Mouse (Mus musculus) left cerebral cortex, adult 9 months (tissue): ENCODE measurements around the gene Bola2.
A peak's percentile ranks its signal among the peaks of the same experiment; 100 is the strongest.

Experiments used
- DNase-seq, 2 experiments: peaks; one replicate each; pipeline ENCODE4 v3.0.0; 2022; ENCODE audit warnings: low spot score in 2 of 2

Gene Bola2

GRCm38 (mm10) chr7:126689021-126689420 lies 6.2 kb upstream of the Bola2 start:
- no peak for DNase-seq

GRCm38 (mm10) chr7:126690737-126691136 lies 4.5 kb upstream of the Bola2 start:
- DNase-seq = no peak

- DNase-seq = no peak
Observed at GRCm38 (mm10) chr7:126691676-126692075, 3.5 kb upstream of the Bola2 start.

DNA sequence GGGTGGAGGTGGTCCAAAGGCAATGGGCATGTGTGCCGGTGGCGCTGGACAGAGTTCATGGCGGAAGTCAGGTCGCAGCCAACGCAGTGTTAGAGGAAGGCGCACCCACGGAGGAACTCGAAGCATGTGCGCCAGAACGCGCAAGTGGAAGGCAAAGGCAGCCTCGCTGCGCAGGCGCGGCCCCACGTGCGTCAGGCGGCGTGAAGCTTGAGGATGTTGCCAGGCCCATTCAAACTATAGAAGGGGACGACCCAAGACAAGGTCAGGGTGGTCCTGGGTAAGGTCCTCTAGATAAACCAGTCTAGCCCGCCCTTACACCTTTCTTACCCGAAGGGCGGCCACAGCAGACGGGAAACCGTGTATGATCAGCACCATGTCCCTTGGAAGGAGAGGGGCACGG lies 2.8 kb upstream of the Bola2 start:
- no peak for DNase-seq

DNA sequence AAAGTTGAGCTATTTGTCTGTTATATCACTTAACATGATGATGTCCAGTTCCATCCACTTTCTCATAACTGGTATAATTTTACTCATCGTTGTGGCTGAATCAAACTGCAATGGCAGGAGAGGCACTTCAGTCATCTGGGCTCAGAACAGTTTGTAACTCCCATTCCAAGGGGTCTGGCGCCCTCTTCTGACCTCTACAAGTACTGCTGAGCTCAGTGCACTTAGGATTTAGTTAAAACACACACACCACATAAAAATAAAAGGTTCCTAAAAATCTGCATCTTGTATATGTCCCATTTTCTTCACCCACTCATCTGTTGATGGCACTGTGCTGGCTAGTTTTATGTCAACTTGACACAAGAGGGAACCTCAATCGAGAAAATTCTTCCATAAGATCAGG lies 1.9 kb upstream of the Bola2 start:
- peak in 1 of 2 experiments; percentile 89 for DNase-seq

GRCm38 (mm10) chr7:126693781-126694180 lies 1.4 kb upstream of the Bola2 start:
- DNase-seq = no peak

DNA sequence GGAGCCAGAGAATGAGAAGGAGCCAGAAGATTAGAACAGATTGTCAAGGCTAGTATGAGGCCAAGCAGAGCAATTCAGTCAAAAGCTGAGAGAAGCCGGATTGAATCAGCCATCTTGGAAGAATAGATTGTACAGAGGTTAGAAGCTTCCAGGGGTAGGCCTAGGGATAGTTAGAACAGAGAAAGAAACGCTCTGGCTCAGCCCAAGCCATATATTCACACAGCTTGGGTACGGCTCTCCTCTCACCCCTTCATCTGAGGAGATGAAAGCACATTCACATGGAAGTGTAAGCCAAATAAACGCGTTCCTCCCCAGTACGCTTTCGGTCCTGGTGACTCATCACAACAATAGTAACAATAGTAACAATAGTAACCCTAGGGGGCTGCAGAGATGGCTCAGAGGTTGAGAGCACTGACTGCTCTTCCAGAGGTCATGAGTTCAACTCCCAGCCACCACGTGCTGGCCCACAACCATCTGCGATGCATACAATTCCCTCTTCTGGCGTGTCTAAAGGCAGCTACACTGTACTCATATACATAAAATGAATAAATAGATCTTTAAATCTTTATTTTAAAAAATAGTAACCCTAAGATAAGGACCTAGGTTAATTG lies 655 bp upstream of the Bola2 start:
- no peak for DNase-seq

DNA sequence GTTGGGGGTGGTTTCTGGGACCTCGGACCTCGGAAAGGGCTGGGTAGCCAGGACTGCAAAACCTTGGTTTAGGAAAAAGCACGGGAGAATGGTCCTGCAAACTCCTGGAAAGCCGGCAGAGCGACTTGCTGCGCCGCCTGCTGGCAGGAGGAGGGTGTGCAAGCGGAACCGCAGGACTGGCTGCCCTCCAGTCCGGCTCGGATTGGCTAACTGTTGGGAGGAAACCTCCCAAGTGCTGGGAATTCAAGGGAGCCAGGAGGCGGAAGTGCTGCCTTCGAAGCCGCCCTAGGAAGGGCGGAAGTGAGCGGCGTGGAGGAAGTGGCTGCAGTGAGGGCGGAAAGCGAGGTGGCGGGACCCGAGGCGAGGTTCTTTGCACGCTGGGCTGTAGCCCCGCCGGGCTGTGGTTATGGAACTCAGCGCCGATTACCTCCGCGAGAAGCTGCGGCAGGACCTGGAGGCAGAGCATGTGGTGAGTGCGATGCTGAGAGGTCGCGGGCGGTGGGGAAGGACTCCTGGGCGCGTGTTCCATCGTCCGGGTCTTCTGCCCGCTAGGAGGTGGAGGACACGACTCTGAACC lies 518 bp downstream of the Bola2 start, which contains the start of gene Slx1b:
Gene Slx1b (minus strand): TSS at position 154 of the 577 bp plus-strand sequence.
- peak; percentile 90 to 97 for DNase-seq

- DNase-seq = no peak
Observed at GRCm38 (mm10) chr7:126696303-126696702, 1.1 kb downstream of the Bola2 start.

- DNase-seq = no peak
Observed at GRCm38 (mm10) chr7:126696886-126697285, 1.7 kb downstream of the Bola2 start.

DNA sequence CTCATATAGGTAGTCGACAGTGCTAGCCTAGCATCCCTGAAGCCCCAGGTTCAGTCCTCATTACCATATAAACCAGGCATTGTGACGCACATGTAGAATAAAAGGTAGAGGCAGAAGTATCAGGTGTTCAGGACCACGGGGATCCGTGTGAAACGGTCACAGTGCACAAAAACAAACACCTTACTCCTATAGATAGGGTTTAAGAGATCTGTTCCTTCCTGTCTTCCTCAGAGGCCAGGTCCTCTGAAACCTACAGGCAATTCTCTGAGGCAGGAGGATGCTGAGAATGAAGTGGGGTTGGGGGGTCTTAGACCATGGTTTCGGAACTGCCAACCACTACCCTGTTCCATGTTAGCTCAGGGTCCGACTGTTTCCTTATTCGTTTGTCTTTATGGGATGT lies 2.6 kb downstream of the Bola2 start:
- no peak for DNase-seq

DNA sequence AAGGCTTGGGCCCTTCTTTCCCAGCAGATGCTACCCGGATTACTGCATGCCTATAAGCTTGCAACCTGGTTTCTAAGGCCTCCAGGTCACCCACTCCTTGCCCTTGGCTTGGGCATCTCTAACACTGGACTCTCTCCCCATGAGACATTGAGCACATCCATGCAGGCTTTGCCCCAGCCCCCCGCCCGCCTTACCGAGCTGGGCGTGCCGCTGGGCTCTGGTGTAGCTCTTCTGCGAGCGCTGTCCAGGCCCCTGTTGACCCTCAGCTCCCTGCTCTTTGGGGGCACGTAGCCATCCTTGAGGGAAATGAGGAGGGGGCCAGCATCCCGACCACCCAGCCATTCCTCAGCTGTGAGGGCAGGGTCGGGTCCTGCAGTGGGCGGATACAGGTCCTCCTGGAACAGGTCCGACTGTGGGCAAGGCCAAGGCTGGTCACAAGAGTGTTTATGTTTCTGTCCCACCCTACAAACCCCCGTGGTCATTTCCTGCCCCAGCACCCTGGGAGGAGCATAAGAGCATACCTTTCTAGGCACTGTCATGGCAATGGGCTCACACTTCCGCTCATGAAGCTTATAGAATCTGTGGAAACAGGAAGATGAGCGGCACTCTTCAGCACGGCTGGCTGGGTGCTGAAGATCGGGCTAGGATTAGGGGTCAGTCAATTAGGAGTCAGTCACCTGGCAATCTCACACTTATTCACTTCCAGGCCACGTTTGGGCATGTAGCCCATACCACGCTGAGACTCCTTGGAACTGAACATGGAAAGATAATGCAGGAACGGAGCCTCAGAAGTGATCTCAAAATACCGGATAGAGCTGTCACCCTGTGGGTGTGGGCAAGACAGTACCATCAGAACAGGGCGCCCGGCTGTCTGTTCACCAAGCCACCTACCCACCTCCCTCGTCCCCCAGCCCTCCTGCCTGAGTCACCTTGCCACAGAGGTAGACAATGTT lies 5.1 kb downstream of the Bola2 start:
- DNase-seq = no peak

DNA sequence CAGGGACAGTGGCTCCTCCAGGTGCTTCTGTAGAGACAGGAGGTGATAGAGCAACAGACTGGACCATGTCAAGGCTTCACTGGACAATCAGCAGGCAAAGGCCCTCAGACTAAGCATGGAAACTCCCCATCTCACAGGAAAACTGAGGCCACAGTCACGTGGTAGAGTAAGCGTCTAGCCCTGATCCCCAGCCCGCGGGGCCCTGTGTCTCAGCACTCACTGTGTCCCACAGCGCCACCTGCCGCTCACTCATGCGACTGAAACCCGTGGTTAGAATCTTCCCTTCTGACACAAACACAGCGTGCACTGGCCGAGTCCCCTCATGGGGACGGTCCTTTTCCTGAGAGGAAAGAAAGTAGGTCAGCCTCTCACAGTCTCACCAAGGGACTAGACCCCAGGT lies 5.9 kb downstream of the Bola2 start:
- peak in 1 of 2 experiments; percentile 93 for DNase-seq

DNA sequence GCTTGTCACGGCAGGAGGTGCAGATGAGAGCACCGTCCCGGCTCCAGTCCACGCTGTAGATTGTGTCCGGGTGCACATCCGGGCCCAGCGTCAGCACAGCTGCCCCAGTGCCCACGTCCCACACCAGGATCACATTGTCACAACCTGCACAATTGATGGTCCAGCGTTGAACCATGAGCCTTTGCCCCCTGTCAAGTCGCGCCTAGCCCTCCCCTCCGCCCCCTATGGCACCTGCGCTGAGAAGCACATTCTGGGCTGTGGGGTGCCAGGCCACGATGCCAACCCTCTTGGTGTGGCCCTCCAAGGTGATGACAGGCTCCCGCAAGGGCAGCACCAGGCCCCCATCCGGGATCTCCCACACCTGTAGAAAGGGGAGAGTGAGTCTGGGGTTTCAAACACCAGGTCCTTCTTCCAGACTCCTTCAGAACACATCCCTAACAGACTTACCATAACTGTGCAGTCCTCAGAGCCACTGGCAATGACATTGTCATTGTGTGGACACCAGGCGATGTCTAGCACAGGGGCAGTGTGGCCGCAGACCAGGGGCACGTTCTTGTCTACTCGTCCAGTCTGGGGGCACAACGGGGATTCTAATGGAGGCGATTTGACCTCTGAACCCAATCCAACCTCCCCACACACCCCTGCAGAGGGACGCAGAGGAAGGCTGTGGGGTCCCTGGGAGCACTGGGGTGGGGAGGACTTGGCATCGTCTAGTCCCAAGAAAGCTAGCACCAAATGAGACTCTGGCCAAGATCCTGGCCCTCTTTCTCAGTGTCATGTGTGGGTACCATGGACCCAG lies 6.6 kb downstream of the Bola2 start:
- DNase-seq = no peak

- no peak for DNase-seq
Observed at GRCm38 (mm10) chr7:126702358-126702757, 7.2 kb downstream of the Bola2 start.

GRCm38 (mm10) chr7:126702861-126703756 lies 7.9 kb downstream of the Bola2 start:
- DNase-seq = no peak

- DNase-seq = no peak
Observed at GRCm38 (mm10) chr7:126703757-126704077, 8.5 kb downstream of the Bola2 start.

DNA sequence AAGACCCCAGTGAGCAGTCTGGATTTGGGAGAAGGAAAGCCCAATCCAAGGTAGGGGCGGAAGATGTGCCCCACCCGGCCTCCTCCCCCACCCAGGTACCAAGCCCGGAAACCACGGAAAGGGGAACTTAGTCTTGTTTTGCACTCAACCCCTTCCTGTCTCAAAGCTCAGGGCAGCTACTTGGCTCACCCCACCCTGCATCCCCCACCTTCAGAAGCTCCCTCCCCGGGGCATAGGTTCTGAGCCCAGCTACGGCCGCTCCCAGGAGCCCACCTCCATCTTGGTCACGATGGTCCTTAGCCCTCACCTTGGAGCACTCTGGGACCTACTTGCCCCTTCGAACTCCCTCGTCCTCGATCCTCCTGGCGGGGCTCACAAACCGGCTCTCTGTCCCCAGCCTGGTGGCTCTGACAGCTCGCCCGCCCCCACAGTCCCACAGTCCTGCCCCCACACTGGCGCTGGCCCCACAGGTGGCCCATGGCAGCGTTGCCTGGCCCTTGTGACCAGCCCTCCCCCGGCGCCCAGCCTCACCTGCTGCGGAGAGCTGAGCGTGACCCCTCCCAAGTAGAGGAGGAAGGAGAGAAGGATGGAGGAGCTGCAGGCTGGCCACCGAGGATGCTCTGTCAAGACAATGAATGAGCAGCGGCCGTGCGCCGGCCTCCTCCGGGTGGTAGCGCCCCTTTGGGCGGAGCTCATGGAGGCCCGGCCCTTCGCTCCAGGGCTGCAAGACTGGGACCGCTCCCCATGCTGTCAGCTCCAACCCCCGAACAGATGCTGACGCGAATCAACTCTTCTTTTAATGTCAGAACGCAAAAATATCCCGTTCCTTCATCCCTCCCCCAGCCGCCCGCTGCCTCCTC lies 9.2 kb downstream of the Bola2 start:
- DNase-seq = peak; percentile 80 to 93

GRCm38 (mm10) chr7:126707442-126708174 lies 12.4 kb downstream of the Bola2 start, which contains the start of gene Coro1a:
Gene Coro1a (minus strand): TSS chr7:126707787.
- DNase-seq = no peak
